Mouse (Mus musculus): ENCODE data around the gene Gnai2. TPM values are rescaled to one million over a fixed set of nuclear protein-coding genes. Genes with fewer than 3 reads are reported as not detected.

The Gnai2 gene
- polyA plus RNA-seq, 1 experiment from 2014 or later: 336 TPM

DNA sequence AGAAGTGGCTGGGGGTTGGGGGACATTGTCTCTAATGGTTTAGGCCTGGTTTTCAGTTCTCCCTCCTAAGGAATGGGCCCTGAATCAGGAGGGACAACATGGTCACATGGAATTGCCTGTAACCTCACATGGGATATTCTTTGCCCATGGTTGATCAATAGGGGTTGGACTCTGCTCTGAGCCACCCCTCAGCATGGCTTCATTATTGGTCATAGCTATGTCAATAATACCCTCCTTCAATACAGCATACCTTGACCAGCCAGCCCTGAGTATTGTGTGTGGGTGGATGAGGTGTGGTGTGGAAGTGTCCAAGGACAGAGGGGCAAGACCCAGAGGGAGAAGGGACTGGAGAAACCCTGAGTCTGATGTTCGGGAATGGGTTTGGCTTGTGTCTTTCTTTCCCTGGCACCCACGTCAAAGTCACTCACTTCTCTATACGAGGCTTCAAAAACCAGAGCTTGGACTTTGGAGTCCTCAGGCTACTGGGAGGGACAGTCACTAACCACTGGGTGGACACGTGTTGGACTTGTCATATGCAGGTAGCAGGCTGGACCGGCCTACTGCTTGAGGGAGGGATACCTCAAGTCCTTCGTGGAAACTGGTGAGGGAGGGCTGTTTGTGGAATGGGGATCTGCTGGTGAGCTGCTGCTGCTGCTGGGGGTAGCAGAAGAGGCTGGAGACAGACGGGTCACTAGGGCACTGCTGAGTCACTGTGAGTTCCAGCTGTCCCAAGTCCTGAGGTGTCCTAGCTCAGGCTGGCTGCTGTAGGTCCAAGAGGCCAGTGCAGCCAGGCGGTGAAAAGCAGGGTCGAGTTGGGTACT lies 39.7 kb upstream of the Gnai2 start:
- H3K36me3 ChIP-seq (ENCODE audit: control insufficient read depth, insufficient read depth, low read length): no peaks in the 10 kb centered on the region
- H3K4me2 ChIP-seq (ENCODE audit: low read length): no peak overlapping the region
- H3K9me3 ChIP-seq (ENCODE audit: control insufficient read depth, low read length): no peaks in the 10 kb centered on the region
- peaks cover 5% of the 10 kb centered on the region; the same call in 1 of the 2 replicates for H3K4me1 ChIP-seq (replicated peaks; ENCODE audit: control insufficient read depth, insufficient read depth, low read length)
- no peak overlapping the region for H3K27ac ChIP-seq (ENCODE audit: low read depth)
- no peak overlapping the region for H3K9ac ChIP-seq (ENCODE audit: low read length)
- DNase-seq (ENCODE audit: low spot score) (no peak), ATAC-seq (replicated peaks; ENCODE audit: low FRiP score, low TSS enrichment, low read depth) (0 out of 2 replicates have a peak, but pooled peaks have one; percentile 14)
- H3K27me3 ChIP-seq (replicated peaks; ENCODE audit: control insufficient read depth, insufficient read depth, low read length): peaks cover 36% of the 10 kb centered on the region
- no peak overlapping the region for H3K4me3 ChIP-seq (ENCODE audit: low read depth, low read length)
- WGBS: 62% methylated on average over 9 of the region's 9 CpGs

DNA sequence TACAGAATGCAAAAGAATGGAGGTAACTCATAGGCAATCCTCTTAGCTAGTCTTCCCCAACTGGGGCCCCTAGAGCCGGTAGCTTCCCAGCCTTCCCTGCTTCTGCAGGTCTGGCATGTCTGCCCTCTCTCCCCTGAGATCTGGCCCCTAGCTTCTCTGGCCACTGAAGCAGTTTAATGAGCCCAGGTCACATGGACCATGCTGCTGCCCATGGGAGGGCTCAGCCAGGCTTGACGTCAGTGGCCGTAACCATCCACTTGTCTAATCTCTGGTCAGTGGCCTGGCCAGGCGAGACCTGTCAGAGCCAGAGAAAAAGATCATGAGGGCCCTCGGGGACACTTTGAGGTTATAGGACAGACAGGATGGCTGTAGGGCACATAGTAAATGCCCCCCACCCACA lies 35.1 kb upstream of the Gnai2 start:
- ATAC-seq (replicated peaks; ENCODE audit: low FRiP score, low TSS enrichment, low read depth) (no peak), DNase-seq (ENCODE audit: low spot score) (no peak)
- H3K4me1 ChIP-seq (replicated peaks; ENCODE audit: control insufficient read depth, insufficient read depth, low read length): peaks cover 7% of the 10 kb centered on the region
- WGBS: 69% methylated on average over 5 of the region's 5 CpGs
- H3K9ac ChIP-seq (ENCODE audit: low read length): no peak overlapping the region
- peaks cover 24% of the 10 kb centered on the region for H3K27me3 ChIP-seq (replicated peaks; ENCODE audit: control insufficient read depth, insufficient read depth, low read length)
- H3K9me3 ChIP-seq (ENCODE audit: control insufficient read depth, low read length): no peaks in the 10 kb centered on the region
- H3K4me2 ChIP-seq (ENCODE audit: low read length): no peak overlapping the region
- H3K27ac ChIP-seq (ENCODE audit: low read depth): no peak overlapping the region
- no peak overlapping the region for H3K4me3 ChIP-seq (ENCODE audit: low read depth, low read length)
- no peaks in the 10 kb centered on the region for H3K36me3 ChIP-seq (ENCODE audit: control insufficient read depth, insufficient read depth, low read length)

DNA sequence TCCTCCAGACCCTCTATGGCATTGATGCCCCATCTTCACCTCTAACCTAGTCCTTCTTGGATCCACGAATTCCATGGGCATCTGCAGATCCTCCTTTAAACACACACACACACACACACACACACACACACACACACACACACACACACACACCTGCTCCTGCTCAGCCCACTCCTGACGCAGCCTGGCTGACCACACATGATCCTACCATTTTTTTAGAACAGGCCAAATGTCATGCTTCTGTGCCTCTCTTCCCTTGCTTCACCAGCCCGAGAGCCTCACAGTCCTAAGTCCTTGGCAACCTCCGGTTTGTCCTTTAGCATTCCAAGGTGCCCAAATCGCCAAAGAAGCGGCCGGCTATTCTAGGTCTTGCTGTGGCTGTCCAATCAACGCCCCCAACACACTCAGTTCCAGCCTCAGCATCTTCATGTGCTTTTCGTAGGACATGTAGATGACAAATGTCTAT lies 34.3 kb upstream of the Gnai2 start, which contains the start of gene Slc38a3:
TSS of gene Slc38a3 (minus strand) at position 51 of the 466 bp plus-strand sequence.
- H3K4me3 ChIP-seq (ENCODE audit: low read depth, low read length): no peak within 1 kb of the TSS
- WGBS: 82% methylated on average over 9 of the region's 9 CpGs
- H3K4me2 ChIP-seq (ENCODE audit: low read length): no peak within 1 kb of the TSS
- H3K4me1 ChIP-seq (replicated peaks; ENCODE audit: control insufficient read depth, insufficient read depth, low read length): peaks cover 7% of the 10 kb centered on the region
- no peak for ATAC-seq (replicated peaks; ENCODE audit: low FRiP score, low TSS enrichment, low read depth)
- no peaks in the 10 kb centered on the region for H3K9me3 ChIP-seq (ENCODE audit: control insufficient read depth, low read length)
- no peak for DNase-seq (ENCODE audit: low spot score)
- H3K27ac ChIP-seq (ENCODE audit: low read depth): no peak within 1 kb of the TSS
- peaks cover 19% of the 10 kb centered on the region for H3K27me3 ChIP-seq (replicated peaks; ENCODE audit: control insufficient read depth, insufficient read depth, low read length)
- H3K9ac ChIP-seq (ENCODE audit: low read length): no peak within 1 kb of the TSS
- H3K36me3 ChIP-seq (ENCODE audit: control insufficient read depth, insufficient read depth, low read length): no peaks in the 10 kb centered on the region

DNA sequence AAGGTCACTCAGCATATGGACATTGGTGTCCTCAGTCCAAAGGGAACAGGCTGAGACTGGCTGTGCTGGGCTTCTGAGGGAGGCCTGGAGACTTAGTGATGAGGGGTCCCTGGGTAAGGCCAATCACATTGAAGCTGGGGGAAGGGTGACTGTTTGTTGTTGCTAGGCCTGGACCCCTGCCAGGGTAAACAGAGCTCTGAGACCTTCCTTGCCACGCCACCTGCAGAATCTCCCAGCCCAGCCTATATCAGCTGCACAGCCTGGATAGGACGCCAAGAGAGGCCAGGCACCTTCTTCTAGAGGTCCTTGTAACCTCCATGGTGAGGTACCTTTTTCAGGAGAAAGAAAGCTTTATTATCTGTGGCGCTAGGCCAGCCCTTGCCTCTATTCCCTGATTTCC lies 33.7 kb upstream of the Gnai2 start:
- Histone ChIP-seq H3K36me3 (ENCODE audit: control insufficient read depth, insufficient read depth, low read length) (no peaks in the 10 kb centered on the region), H3K9ac (ENCODE audit: low read length) (no peak overlapping the region), H3K27me3 (replicated peaks; ENCODE audit: control insufficient read depth, insufficient read depth, low read length) (peaks cover 16% of the 10 kb centered on the region), H3K27ac (ENCODE audit: low read depth) (no peak overlapping the region), H3K4me1 (replicated peaks; ENCODE audit: control insufficient read depth, insufficient read depth, low read length) (peaks cover 7% of the 10 kb centered on the region), H3K4me3 (ENCODE audit: low read depth, low read length) (no peak overlapping the region), H3K4me2 (ENCODE audit: low read length) (no peak overlapping the region), H3K9me3 (ENCODE audit: control insufficient read depth, low read length) (no peaks in the 10 kb centered on the region)
- WGBS: 76% methylated on average over 3 of the region's 3 CpGs
- ATAC-seq (replicated peaks; ENCODE audit: low FRiP score, low TSS enrichment, low read depth) (no peak), DNase-seq (ENCODE audit: low spot score) (no peak)

DNA sequence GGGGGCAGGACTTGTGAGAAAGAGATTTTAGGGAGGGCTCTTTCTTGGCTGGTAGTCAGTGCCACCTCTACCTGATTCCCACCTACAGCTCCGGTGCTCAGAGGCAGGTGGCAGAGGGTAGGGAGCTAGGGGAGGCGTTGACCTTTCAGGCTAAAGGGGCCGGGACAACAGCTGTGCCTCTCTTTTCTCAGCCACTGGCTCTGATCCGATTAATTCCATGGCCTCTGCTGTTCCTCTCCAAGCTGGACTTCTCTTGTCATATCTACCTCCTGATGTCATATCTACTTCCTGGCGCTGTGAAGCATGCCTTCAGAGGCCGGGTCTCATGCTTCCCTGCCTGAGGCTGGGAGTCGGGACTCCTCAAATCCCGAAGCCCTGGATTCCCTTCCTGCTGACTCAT lies 32.8 kb upstream of the Gnai2 start:
- peaks cover 16% of the 10 kb centered on the region for H3K27me3 ChIP-seq (replicated peaks; ENCODE audit: control insufficient read depth, insufficient read depth, low read length)
- WGBS: 48% methylated on average over 8 of the region's 8 CpGs
- no peak overlapping the region for H3K27ac ChIP-seq (ENCODE audit: low read depth)
- H3K9me3 ChIP-seq (ENCODE audit: control insufficient read depth, low read length): no peaks in the 10 kb centered on the region
- no peak for DNase-seq (ENCODE audit: low spot score)
- no peak overlapping the region for H3K9ac ChIP-seq (ENCODE audit: low read length)
- no peaks in the 10 kb centered on the region for H3K36me3 ChIP-seq (ENCODE audit: control insufficient read depth, insufficient read depth, low read length)
- H3K4me2 ChIP-seq (ENCODE audit: low read length): no peak overlapping the region
- no peak for ATAC-seq (replicated peaks; ENCODE audit: low FRiP score, low TSS enrichment, low read depth)
- peaks cover 7% of the 10 kb centered on the region for H3K4me1 ChIP-seq (replicated peaks; ENCODE audit: control insufficient read depth, insufficient read depth, low read length)
- no peak overlapping the region for H3K4me3 ChIP-seq (ENCODE audit: low read depth, low read length)

DNA sequence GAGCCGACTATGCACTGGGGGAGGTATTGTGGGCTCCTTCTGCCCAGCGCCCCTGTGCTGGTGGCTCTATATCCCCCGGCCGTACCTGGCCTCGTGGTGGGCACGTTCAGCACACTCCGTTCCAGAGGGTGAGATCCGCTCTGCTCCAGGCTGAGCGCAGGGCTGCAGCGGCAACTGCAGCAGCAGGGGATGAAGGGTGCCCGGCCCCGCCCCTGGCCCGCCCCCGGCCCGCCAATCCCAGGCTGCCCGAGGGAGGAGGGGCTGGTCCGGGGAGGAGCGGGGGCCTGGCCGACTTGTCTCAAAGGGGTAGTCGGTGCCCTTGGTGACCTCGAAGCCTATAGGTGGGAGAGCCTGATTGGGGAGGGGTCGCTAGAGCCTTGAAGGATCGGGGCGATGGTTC lies 32.1 kb upstream of the Gnai2 start:
- Histone ChIP-seq H3K4me1 (replicated peaks; ENCODE audit: control insufficient read depth, insufficient read depth, low read length) (peaks cover 7% of the 10 kb centered on the region), H3K4me2 (ENCODE audit: low read length) (peak overlapping the region; percentile 91), H3K27ac (ENCODE audit: low read depth) (no peak overlapping the region), H3K9ac (ENCODE audit: low read length) (peak overlapping the region; percentile 38), H3K36me3 (ENCODE audit: control insufficient read depth, insufficient read depth, low read length) (no peaks in the 10 kb centered on the region), H3K4me3 (ENCODE audit: low read depth, low read length) (peak overlapping the region; percentile 35), H3K27me3 (replicated peaks; ENCODE audit: control insufficient read depth, insufficient read depth, low read length) (peaks cover 16% of the 10 kb centered on the region), H3K9me3 (ENCODE audit: control insufficient read depth, low read length) (no peaks in the 10 kb centered on the region)
- WGBS: 1% methylated on average over 20 of the region's 24 CpGs
- DNase-seq (ENCODE audit: low spot score) (peak; percentile 84), ATAC-seq (replicated peaks; ENCODE audit: low FRiP score, low TSS enrichment, low read depth) (peak; percentile 89)

DNA sequence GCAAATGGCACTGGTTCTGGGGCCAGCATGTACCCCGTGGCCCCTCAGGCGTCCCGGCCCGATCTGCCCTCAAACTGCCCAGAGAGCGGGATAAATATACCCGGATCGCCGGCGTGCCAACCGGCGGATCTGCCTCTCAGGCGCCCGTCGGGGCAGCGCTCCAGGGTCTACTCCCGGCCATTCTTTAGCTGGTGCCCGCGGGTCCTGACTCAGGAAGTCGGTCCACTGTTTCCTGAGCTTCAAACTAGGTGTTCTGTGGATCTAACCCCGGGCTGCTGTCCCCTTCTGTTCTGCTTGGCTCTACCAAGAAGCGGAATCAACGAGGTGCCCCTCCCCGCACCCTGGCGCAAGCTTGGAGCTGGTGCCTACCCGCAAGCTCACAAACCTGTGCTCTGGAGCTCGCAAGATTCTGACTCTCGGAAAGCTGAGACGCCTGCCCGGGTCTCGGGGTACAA lies 31.6 kb upstream of the Gnai2 start:
- DNase-seq (ENCODE audit: low spot score) (no peak), ATAC-seq (replicated peaks; ENCODE audit: low FRiP score, low TSS enrichment, low read depth) (peak; percentile 28; the same call in 1 of the 2 replicates)
- H3K27ac ChIP-seq (ENCODE audit: low read depth): no peak overlapping the region

DNA sequence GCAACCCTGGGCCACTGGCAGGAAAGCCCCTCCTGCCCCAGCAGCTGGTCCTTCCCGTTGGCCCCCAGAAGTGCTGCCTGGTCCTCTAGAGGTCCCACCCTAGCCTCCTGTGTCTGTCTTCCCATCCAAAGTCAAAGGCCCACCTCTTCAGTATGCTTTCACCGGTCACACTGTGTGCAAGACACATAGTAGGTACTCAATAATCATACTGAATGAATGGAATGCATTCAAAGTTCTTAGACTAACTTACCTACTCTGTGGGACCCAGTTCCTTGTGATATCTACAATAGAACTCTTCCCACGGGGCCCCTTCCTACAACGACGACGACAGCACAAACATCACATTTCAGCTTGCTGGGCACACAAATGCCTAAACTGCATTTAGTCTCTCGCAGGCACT lies 30.1 kb upstream of the Gnai2 start:
- ATAC-seq (replicated peaks; ENCODE audit: low FRiP score, low TSS enrichment, low read depth) (no peak), DNase-seq (ENCODE audit: low spot score) (no peak)
- 87% methylated on average over 7 of the region's 7 CpGs for WGBS
- Histone ChIP-seq H3K27me3 (replicated peaks; ENCODE audit: control insufficient read depth, insufficient read depth, low read length) (peaks cover 16% of the 10 kb centered on the region), H3K9ac (ENCODE audit: low read length) (no peak overlapping the region), H3K27ac (ENCODE audit: low read depth) (no peak overlapping the region), H3K36me3 (ENCODE audit: control insufficient read depth, insufficient read depth, low read length) (no peaks in the 10 kb centered on the region), H3K9me3 (ENCODE audit: control insufficient read depth, low read length) (no peaks in the 10 kb centered on the region), H3K4me3 (ENCODE audit: low read depth, low read length) (no peak overlapping the region), H3K4me1 (replicated peaks; ENCODE audit: control insufficient read depth, insufficient read depth, low read length) (peaks cover 7% of the 10 kb centered on the region), H3K4me2 (ENCODE audit: low read length) (no peak overlapping the region)

More for the DNA sequence above, 31.6 kb upstream of the Gnai2 start:
- Histone ChIP-seq H3K4me2 (ENCODE audit: low read length) (peak overlapping the region; percentile 91), H3K27me3 (replicated peaks; ENCODE audit: control insufficient read depth, insufficient read depth, low read length) (peaks cover 16% of the 10 kb centered on the region), H3K4me1 (replicated peaks; ENCODE audit: control insufficient read depth, insufficient read depth, low read length) (peaks cover 7% of the 10 kb centered on the region), H3K9ac (ENCODE audit: low read length) (peak overlapping the region; percentile 38), H3K4me3 (ENCODE audit: low read depth, low read length) (peak overlapping the region; percentile 35), H3K9me3 (ENCODE audit: control insufficient read depth, low read length) (no peaks in the 10 kb centered on the region), H3K36me3 (ENCODE audit: control insufficient read depth, insufficient read depth, low read length) (no peaks in the 10 kb centered on the region)
- under 1% methylated on average over 30 of the region's 30 CpGs for WGBS

All from intestine, embryonic 14.5 days (tissue).